Mouse (Mus musculus): ENCODE results near the gene Tnip1. TPM values are rescaled to one million over a fixed set of nuclear protein-coding genes. Genes with fewer than 3 reads are reported as not detected.
"Not testable (repeated sequence)": the region's sequence is repeated elsewhere in the genome, so short reads cannot be mapped to it uniquely, and the experiment has no call there.

The Tnip1 gene
- polyA plus RNA-seq, 1 experiment from 2014 or later = 13.2 TPM

- H3K4me2 ChIP-seq (ENCODE audit: low read depth); DNase-seq (ENCODE audit: low spot score); H3K4me3 ChIP-seq (ENCODE audit: low read depth, low read length); H3K27me3 ChIP-seq (ENCODE audit: control insufficient read depth, insufficient read depth, low read length); H3K9ac ChIP-seq (ENCODE audit: low read length); ATAC-seq (ENCODE audit: insufficient read depth, low FRiP score, low TSS enrichment); H3K36me3 ChIP-seq (ENCODE audit: control insufficient read depth, insufficient read depth, low read length); H3K4me1 ChIP-seq (ENCODE audit: control insufficient read depth, insufficient read depth, low read length); H3K9me3 ChIP-seq (ENCODE audit: control insufficient read depth, low read length); H3K27ac ChIP-seq (ENCODE audit: low read depth, low read length): not testable (repeated sequence)
- 92% methylated on average over 3 of the region's 3 CpGs for WGBS
Observed at GRCm38 (mm10) chr11:54896646-54897045, 66.1 kb downstream of the Tnip1 start.

- H3K27me3 ChIP-seq (ENCODE audit: control insufficient read depth, insufficient read depth, low read length) = no peaks in the 10 kb centered on the region
- no peak overlapping the region for H3K4me3 ChIP-seq (ENCODE audit: low read depth, low read length)
- WGBS = 53% methylated on average over 9 of the region's 9 CpGs
- no peaks in the 10 kb centered on the region for H3K36me3 ChIP-seq (ENCODE audit: control insufficient read depth, insufficient read depth, low read length)
- H3K4me2 ChIP-seq (ENCODE audit: low read depth) = no peak overlapping the region
- no peaks in the 10 kb centered on the region for H3K4me1 ChIP-seq (ENCODE audit: control insufficient read depth, insufficient read depth, low read length)
- no peaks in the 10 kb centered on the region for H3K9me3 ChIP-seq (ENCODE audit: control insufficient read depth, low read length)
- DNase-seq (ENCODE audit: low spot score) (no peak), ATAC-seq (ENCODE audit: insufficient read depth, low FRiP score, low TSS enrichment) (no peak)
- no peak overlapping the region for H3K27ac ChIP-seq (ENCODE audit: low read depth, low read length)
- H3K9ac ChIP-seq (ENCODE audit: low read length) = no peak overlapping the region
Observed at GRCm38 (mm10) chr11:54894589-54894988, 68.1 kb downstream of the Tnip1 start.

- H3K27me3 ChIP-seq (ENCODE audit: control insufficient read depth, insufficient read depth, low read length) = no peaks in the 10 kb centered on the region
- H3K4me3 ChIP-seq (ENCODE audit: low read depth, low read length) = no peak overlapping the region
- no peak overlapping the region for H3K9ac ChIP-seq (ENCODE audit: low read length)
- DNase-seq (ENCODE audit: low spot score) (no peak), ATAC-seq (ENCODE audit: insufficient read depth, low FRiP score, low TSS enrichment) (no peak)
- no peak overlapping the region for H3K4me2 ChIP-seq (ENCODE audit: low read depth)
- H3K4me1 ChIP-seq (ENCODE audit: control insufficient read depth, insufficient read depth, low read length) = no peaks in the 10 kb centered on the region
- no peaks in the 10 kb centered on the region for H3K36me3 ChIP-seq (ENCODE audit: control insufficient read depth, insufficient read depth, low read length)
- WGBS = 47% methylated on average over 7 of the region's 7 CpGs
- no peak overlapping the region for H3K27ac ChIP-seq (ENCODE audit: low read depth, low read length)
- H3K9me3 ChIP-seq (ENCODE audit: control insufficient read depth, low read length) = no peaks in the 10 kb centered on the region; the same call in 1 of the 2 replicates
Observed at GRCm38 (mm10) chr11:54892091-54892490, 70.6 kb downstream of the Tnip1 start.

GRCm38 (mm10) chr11:54891341-54891740 lies 71.4 kb downstream of the Tnip1 start:
- 81% methylated on average over 5 of the region's 5 CpGs for WGBS
- H3K4me3 ChIP-seq (ENCODE audit: low read depth, low read length) = no peak overlapping the region
- no peaks in the 10 kb centered on the region for H3K4me1 ChIP-seq (ENCODE audit: control insufficient read depth, insufficient read depth, low read length)
- no peak overlapping the region for H3K27ac ChIP-seq (ENCODE audit: low read depth, low read length)
- H3K36me3 ChIP-seq (ENCODE audit: control insufficient read depth, insufficient read depth, low read length) = no peaks in the 10 kb centered on the region
- no peaks in the 10 kb centered on the region for H3K27me3 ChIP-seq (ENCODE audit: control insufficient read depth, insufficient read depth, low read length)
- H3K9me3 ChIP-seq (ENCODE audit: control insufficient read depth, low read length) = no peaks in the 10 kb centered on the region; the same call in 1 of the 2 replicates
- ATAC-seq (ENCODE audit: insufficient read depth, low FRiP score, low TSS enrichment) (no peak), DNase-seq (ENCODE audit: low spot score) (no peak)
- no peak overlapping the region for H3K4me2 ChIP-seq (ENCODE audit: low read depth)
- no peak overlapping the region for H3K9ac ChIP-seq (ENCODE audit: low read length)

- 84% methylated on average over 6 of the region's 6 CpGs for WGBS
- H3K9me3 ChIP-seq (ENCODE audit: control insufficient read depth, low read length) = no peaks in the 10 kb centered on the region; the same call in 1 of the 2 replicates
- H3K27me3 ChIP-seq (ENCODE audit: control insufficient read depth, insufficient read depth, low read length) = no peaks in the 10 kb centered on the region
- H3K4me1 ChIP-seq (ENCODE audit: control insufficient read depth, insufficient read depth, low read length) = no peaks in the 10 kb centered on the region
- no peaks in the 10 kb centered on the region for H3K36me3 ChIP-seq (ENCODE audit: control insufficient read depth, insufficient read depth, low read length)
- H3K27ac ChIP-seq (ENCODE audit: low read depth, low read length) = no peak overlapping the region
- no peak overlapping the region for H3K4me2 ChIP-seq (ENCODE audit: low read depth)
- no peak for DNase-seq (ENCODE audit: low spot score)
- no peak overlapping the region for H3K9ac ChIP-seq (ENCODE audit: low read length)
- no peak for ATAC-seq (ENCODE audit: insufficient read depth, low FRiP score, low TSS enrichment)
- no peak overlapping the region for H3K4me3 ChIP-seq (ENCODE audit: low read depth, low read length)
Observed at GRCm38 (mm10) chr11:54887927-54888326, 74.8 kb downstream of the Tnip1 start.

GRCm38 (mm10) chr11:54885406-54885805 lies 77.3 kb downstream of the Tnip1 start:
- ATAC-seq (ENCODE audit: insufficient read depth, low FRiP score, low TSS enrichment) = no peak
- no peak overlapping the region for H3K27ac ChIP-seq (ENCODE audit: low read depth, low read length)
- WGBS = 75% methylated on average over 2 of the region's 2 CpGs
- no peaks in the 10 kb centered on the region; the same call in 1 of the 2 replicates for H3K9me3 ChIP-seq (ENCODE audit: control insufficient read depth, low read length)
- no peaks in the 10 kb centered on the region for H3K27me3 ChIP-seq (ENCODE audit: control insufficient read depth, insufficient read depth, low read length)
- H3K4me3 ChIP-seq (ENCODE audit: low read depth, low read length) = no peak overlapping the region
- H3K9ac ChIP-seq (ENCODE audit: low read length) = no peak overlapping the region
- H3K4me2 ChIP-seq (ENCODE audit: low read depth) = no peak overlapping the region
- DNase-seq (ENCODE audit: low spot score) = no peak
- no peaks in the 10 kb centered on the region for H3K4me1 ChIP-seq (ENCODE audit: control insufficient read depth, insufficient read depth, low read length)
- no peaks in the 10 kb centered on the region for H3K36me3 ChIP-seq (ENCODE audit: control insufficient read depth, insufficient read depth, low read length)

GRCm38 (mm10) chr11:54884937-54885336 lies 77.8 kb downstream of the Tnip1 start:
- Histone ChIP-seq H3K4me3 (ENCODE audit: low read depth, low read length) (no peak overlapping the region), H3K9me3 (ENCODE audit: control insufficient read depth, low read length) (no peaks in the 10 kb centered on the region; the same call in 1 of the 2 replicates)

GRCm38 (mm10) chr11:54884197-54884828 lies 78.4 kb downstream of the Tnip1 start:
- H3K4me2 ChIP-seq (ENCODE audit: low read depth) = no peak overlapping the region
- no peak overlapping the region for H3K27ac ChIP-seq (ENCODE audit: low read depth, low read length)
- no peaks in the 10 kb centered on the region; the same call in 1 of the 2 replicates for H3K9me3 ChIP-seq (ENCODE audit: control insufficient read depth, low read length)
- H3K4me3 ChIP-seq (ENCODE audit: low read depth, low read length) = no peak overlapping the region
- H3K36me3 ChIP-seq (ENCODE audit: control insufficient read depth, insufficient read depth, low read length) = no peaks in the 10 kb centered on the region
- H3K4me1 ChIP-seq (ENCODE audit: control insufficient read depth, insufficient read depth, low read length) = no peaks in the 10 kb centered on the region
- DNase-seq (ENCODE audit: low spot score) (no peak), ATAC-seq (ENCODE audit: insufficient read depth, low FRiP score, low TSS enrichment) (no peak)
- WGBS = 59% methylated on average over 5 of the region's 5 CpGs
- H3K27me3 ChIP-seq (ENCODE audit: control insufficient read depth, insufficient read depth, low read length) = no peaks in the 10 kb centered on the region
- H3K9ac ChIP-seq (ENCODE audit: low read length) = no peak overlapping the region

More at GRCm38 (mm10) chr11:54884937-54885336, 77.8 kb downstream of the Tnip1 start:
- no peak for DNase-seq (ENCODE audit: low spot score)
- WGBS = 4% methylated on average over 5 of the region's 5 CpGs
- no peaks in the 10 kb centered on the region for H3K4me1 ChIP-seq (ENCODE audit: control insufficient read depth, insufficient read depth, low read length)
- no peak overlapping the region for H3K4me2 ChIP-seq (ENCODE audit: low read depth)
- no peak overlapping the region for H3K9ac ChIP-seq (ENCODE audit: low read length)
- ATAC-seq (ENCODE audit: insufficient read depth, low FRiP score, low TSS enrichment) = no peak
- H3K27me3 ChIP-seq (ENCODE audit: control insufficient read depth, insufficient read depth, low read length) = no peaks in the 10 kb centered on the region
- no peaks in the 10 kb centered on the region for H3K36me3 ChIP-seq (ENCODE audit: control insufficient read depth, insufficient read depth, low read length)
- H3K27ac ChIP-seq (ENCODE audit: low read depth, low read length) = no peak overlapping the region

GRCm38 (mm10) chr11:54882671-54883070 lies 80.0 kb downstream of the Tnip1 start:
- H3K9ac ChIP-seq (ENCODE audit: low read length) = no peak overlapping the region
- H3K4me3 ChIP-seq (ENCODE audit: low read depth, low read length) = no peak overlapping the region
- no peak overlapping the region for H3K27ac ChIP-seq (ENCODE audit: low read depth, low read length)
- 40% methylated on average over 8 of the region's 8 CpGs for WGBS
- no peaks in the 10 kb centered on the region for H3K36me3 ChIP-seq (ENCODE audit: control insufficient read depth, insufficient read depth, low read length)
- ATAC-seq (ENCODE audit: insufficient read depth, low FRiP score, low TSS enrichment) (no peak), DNase-seq (ENCODE audit: low spot score) (no peak)
- no peaks in the 10 kb centered on the region for H3K9me3 ChIP-seq (ENCODE audit: control insufficient read depth, low read length)
- H3K4me1 ChIP-seq (ENCODE audit: control insufficient read depth, insufficient read depth, low read length) = no peaks in the 10 kb centered on the region
- no peak overlapping the region for H3K4me2 ChIP-seq (ENCODE audit: low read depth)
- no peaks in the 10 kb centered on the region for H3K27me3 ChIP-seq (ENCODE audit: control insufficient read depth, insufficient read depth, low read length)

All from neural tube, embryonic 11.5 days (tissue).